Mouse (Mus musculus) adrenal gland, postnatal 14 days (tissue): ENCODE results near the gene Gm21788. TPM values are rescaled to one million over a fixed set of nuclear protein-coding genes. Genes with fewer than 3 reads are reported as not detected.
"Not testable (repeated sequence)": the region's sequence is repeated elsewhere in the genome, so short reads cannot be mapped to it uniquely, and the experiment has no call there.

ENCODE experiments used
- DNase-seq: peaks from one replicate; pipeline ENCODE4 v3.0.0; 2021; ENCODE audit warnings: mixed read lengths
- long read RNA-seq, 2 experiments: library from polyadenylated mRNA; stranded (forward); transcript quantifications; one replicate each; pipeline ENCODE4 v2.0.0; 2021
- total RNA-seq: library from RNA; stranded (reverse); gene quantifications from 2 replicates; pipeline ENCODE4 v1.2.3, GENCODE M21; 2021

Gm21788 gene
- total RNA-seq = not detected in 2 replicates
- long read RNA-seq, experiment 1 = 0 reads
- long read RNA-seq, experiment 2 = 0 reads

DNA sequence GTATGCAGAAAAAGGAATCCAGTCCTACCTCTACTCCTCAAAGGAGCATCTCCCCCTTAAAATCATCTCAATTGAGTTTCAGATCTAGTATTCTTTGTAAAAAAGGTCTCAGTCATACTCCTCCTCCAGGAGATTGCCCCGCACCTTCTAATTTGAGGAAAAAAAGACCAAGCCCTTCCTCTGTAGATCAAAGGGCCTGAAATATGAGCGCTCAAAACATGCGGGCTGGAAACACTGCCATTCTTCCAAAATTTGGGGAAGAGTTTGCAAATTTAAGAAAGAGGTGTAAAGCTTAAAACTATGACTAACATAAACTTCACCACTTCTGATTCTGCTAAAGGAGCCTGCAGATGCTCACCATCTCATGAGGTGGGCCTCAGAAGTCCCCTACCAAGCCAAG lies at the start of gene Gm21788:
TSS of gene Gm21788 (plus strand) at position 301 of the 400 bp plus-strand sequence.
- DNase-seq = not testable (repeated sequence)

Other genes starting within 250 kb of the Gm21788 start
- not detected in 2 replicates for gene Gm21244, start 235.7 kb upstream of the Gm21788 start, total RNA-seq
- gene Gm28998, start 151.2 kb upstream of the Gm21788 start, total RNA-seq = not detected in 2 replicates
- gene Gm20826, start 233.5 kb downstream of the Gm21788 start, total RNA-seq = not detected in 2 replicates